Mouse (Mus musculus): ENCODE data around the gene Tacr2. TPM values are rescaled to one million over a fixed set of nuclear protein-coding genes. Genes with fewer than 3 reads are reported as not detected.

Tacr2 gene
- polyA plus RNA-seq, 1 experiment from 2014 or later: not detected

- no peaks in the 10 kb centered on the region for H3K27me3 ChIP-seq
- H3K9me3 ChIP-seq: no peaks in the 10 kb centered on the region
- H3K36me3 ChIP-seq: peaks cover 3% of the 10 kb centered on the region; the same call in 1 of the 2 replicates
- WGBS: 90% methylated on average over 10 of the region's 10 CpGs
- no peak overlapping the region for H3K9ac ChIP-seq (replicated peaks)
- no peak overlapping the region for H3K27ac ChIP-seq
- no peak overlapping the region for H3K4me3 ChIP-seq (replicated peaks)
- H3K4me1 ChIP-seq (replicated peaks): peaks cover 10% of the 10 kb centered on the region
- no peak overlapping the region for H3K4me2 ChIP-seq (replicated peaks)
- no peak for ATAC-seq
These were observed 58.2 kb downstream of the Tacr2 start for GRCm38 (mm10) chr10:62310259-62311039.

GRCm38 (mm10) chr10:62311464-62311863, 59.2 kb downstream of the Tacr2 start:
- Histone ChIP-seq H3K27ac (no peak overlapping the region), H3K4me1 (replicated peaks) (peaks cover 10% of the 10 kb centered on the region), H3K36me3 (peaks cover 3% of the 10 kb centered on the region; the same call in 1 of the 2 replicates), H3K9me3 (no peaks in the 10 kb centered on the region), H3K27me3 (no peaks in the 10 kb centered on the region), H3K9ac (replicated peaks) (no peak overlapping the region), H3K4me2 (replicated peaks) (no peak overlapping the region), H3K4me3 (replicated peaks) (no peak overlapping the region)
- WGBS: 55% methylated on average over 6 of the region's 6 CpGs
- ATAC-seq: no peak

GRCm38 (mm10) chr10:62313140-62313539, 60.9 kb downstream of the Tacr2 start:
- no peaks in the 10 kb centered on the region for H3K9me3 ChIP-seq
- H3K27me3 ChIP-seq: no peaks in the 10 kb centered on the region
- H3K27ac ChIP-seq: no peak overlapping the region
- H3K4me2 ChIP-seq (replicated peaks): no peak overlapping the region
- 70% methylated on average over 9 of the region's 10 CpGs for WGBS
- peaks cover 10% of the 10 kb centered on the region for H3K4me1 ChIP-seq (replicated peaks)
- H3K9ac ChIP-seq (replicated peaks): no peak overlapping the region
- H3K36me3 ChIP-seq: 0 out of 2 replicates have a peak, but pooled peaks cover 3% of the 10 kb centered on the region
- ATAC-seq: no peak
- no peak overlapping the region for H3K4me3 ChIP-seq (replicated peaks)

DNA sequence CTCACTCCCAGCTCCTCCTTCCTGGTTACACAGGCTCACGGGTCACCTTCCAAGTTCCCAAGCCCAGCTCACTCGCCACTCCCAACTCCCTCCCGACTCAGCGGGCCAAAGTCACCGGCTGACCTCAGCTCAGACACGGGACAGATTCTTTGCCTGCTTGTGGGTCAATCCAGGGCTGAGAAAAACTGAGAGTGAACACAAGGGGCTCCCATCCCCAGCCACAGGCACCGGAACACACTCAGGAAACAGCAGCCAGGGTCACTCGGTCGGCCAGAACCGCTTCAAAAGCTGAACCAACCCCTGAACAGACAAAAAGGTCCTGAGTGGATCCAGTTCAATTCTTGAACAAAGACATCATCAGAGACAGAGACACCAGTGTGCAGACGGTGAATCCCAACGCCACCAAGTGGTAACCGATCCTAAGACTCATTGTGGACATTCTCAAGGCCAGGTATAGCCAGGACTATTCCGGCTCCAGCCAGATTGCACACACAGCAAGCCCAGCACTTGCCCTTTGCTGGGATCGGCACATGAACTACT, 61.7 kb downstream of the Tacr2 start:
- H3K9me3 ChIP-seq: no peaks in the 10 kb centered on the region
- H3K36me3 ChIP-seq: no peaks in the 10 kb centered on the region
- no peak overlapping the region for H3K9ac ChIP-seq (replicated peaks)
- H3K27ac ChIP-seq: no peak overlapping the region
- no peak for ATAC-seq
- H3K27me3 ChIP-seq: no peaks in the 10 kb centered on the region
- peaks cover 10% of the 10 kb centered on the region for H3K4me1 ChIP-seq (replicated peaks)
- WGBS: 69% methylated on average over 15 of the region's 15 CpGs
- H3K4me2 ChIP-seq (replicated peaks): no peak overlapping the region
- H3K4me3 ChIP-seq (replicated peaks): no peak overlapping the region

Other genes with a start within 250 kb of the Tacr2 start
- gene Neurog3, start 119.3 kb upstream of the Tacr2 start, polyA plus RNA-seq (2015; fragmentation: Nextera tagmentation; extraction: Ambion mirVana): 0.48 and 0.65 TPM in 2 replicates
- gene Fam241b, start 108.5 kb upstream of the Tacr2 start, polyA plus RNA-seq (2015; fragmentation: Nextera tagmentation; extraction: Ambion mirVana): 110 and 118 TPM in 2 replicates
- 15.0 and 18.7 TPM in 2 replicates for gene Tspan15, start 21.2 kb upstream of the Tacr2 start, polyA plus RNA-seq (2015; fragmentation: Nextera tagmentation; extraction: Ambion mirVana)
- 70.0 and 72.9 TPM in 2 replicates for gene Hk1, start 127.5 kb downstream of the Tacr2 start, polyA plus RNA-seq (2015; fragmentation: Nextera tagmentation; extraction: Ambion mirVana)
- gene Hkdc1, start 170.1 kb downstream of the Tacr2 start, polyA plus RNA-seq (2015; fragmentation: Nextera tagmentation; extraction: Ambion mirVana): 0.13 and 0.14 TPM in 2 replicates
- gene 4930507D05Rik, start 197.1 kb downstream of the Tacr2 start, polyA plus RNA-seq (2015; fragmentation: Nextera tagmentation; extraction: Ambion mirVana): 1.2 and 1.4 TPM in 2 replicates
- gene Supv3l1, start 197.3 kb downstream of the Tacr2 start, polyA plus RNA-seq (2015; fragmentation: Nextera tagmentation; extraction: Ambion mirVana): 23.3 and 23.6 TPM in 2 replicates
- 68.5 and 69.2 TPM in 2 replicates for gene Vps26a, start 234.4 kb downstream of the Tacr2 start, polyA plus RNA-seq (2015; fragmentation: Nextera tagmentation; extraction: Ambion mirVana)

Measured in midbrain, embryonic 13.5 days (tissue).